Mouse (Mus musculus): ENCODE data around the gene Hsph1.

Hsph1 gene

GRCm38 (mm10) chr5:149588814-149589534 is 47.2 kb downstream of the Hsph1 start:
- DNase-seq (ENCODE audit: low read depth) = peak; percentile 37

GRCm38 (mm10) chr5:149587327-149587895 is 48.8 kb downstream of the Hsph1 start:
- DNase-seq (ENCODE audit: low read depth) = no peak

- peak; percentile 58 for DNase-seq (ENCODE audit: low read depth)
These were observed 50.3 kb downstream of the Hsph1 start for GRCm38 (mm10) chr5:149585910-149586309.

GRCm38 (mm10) chr5:149585231-149585630 is 50.9 kb downstream of the Hsph1 start:
- DNase-seq (ENCODE audit: low read depth) = no peak

- peak; percentile 81 for DNase-seq (ENCODE audit: low read depth)
These were observed 52.0 kb downstream of the Hsph1 start for GRCm38 (mm10) chr5:149584154-149584655.

GRCm38 (mm10) chr5:149583507-149583906 is 52.7 kb downstream of the Hsph1 start:
- DNase-seq (ENCODE audit: low read depth) = no peak

- no peak for DNase-seq (ENCODE audit: low read depth)
These were observed 53.4 kb downstream of the Hsph1 start for GRCm38 (mm10) chr5:149582642-149583262.

GRCm38 (mm10) chr5:149577449-149577848 is 58.7 kb downstream of the Hsph1 start:
- no peak for DNase-seq (ENCODE audit: low read depth)

GRCm38 (mm10) chr5:149576977-149577376 is 59.2 kb downstream of the Hsph1 start:
- no peak for DNase-seq (ENCODE audit: low read depth)

- DNase-seq (ENCODE audit: low read depth) = no peak
These were observed 67.2 kb downstream of the Hsph1 start for GRCm38 (mm10) chr5:149568993-149569392.

GRCm38 (mm10) chr5:149566957-149567356 is 69.2 kb downstream of the Hsph1 start:
- DNase-seq (ENCODE audit: low read depth) = peak; percentile 43

GRCm38 (mm10) chr5:149566026-149566425 is 70.2 kb downstream of the Hsph1 start:
- no peak for DNase-seq (ENCODE audit: low read depth)

All from NIH3T3 (cell line).